Mouse (Mus musculus) G1E (cell line): ENCODE measurements at regions not wholly inside any gene's neighbourhood (a gene's known extent, or its start where the extent isn't known, plus 50 kb on each side); places are given as distances from the start of the nearest gene placed in this dataset.

Experiments
- CTCF ChIP-seq: IDR thresholded peaks from 2 replicates; pipeline ENCODE4 v1.5.1; 2012; ENCODE audit warnings: low read depth, low read length, inconsistent platforms, mixed read lengths
- GATA1 ChIP-seq: IDR thresholded peaks from 2 replicates; pipeline ENCODE4 v1.6.1; 2012; ENCODE audit warnings: borderline replicate concordance, low read length, inconsistent platforms, mixed read lengths
- POLR2AphosphoS5 ChIP-seq: IDR thresholded peaks from 2 replicates; pipeline ENCODE4 v1.6.1; 2012; ENCODE audit warnings: low read depth, low read length, inconsistent platforms; ENCODE audit not compliant: insufficient replicate concordance
- TAL1 ChIP-seq: conservative IDR thresholded peaks from 2 replicates; pipeline ENCODE4 v1.6.1; 2012; ENCODE audit warnings: low read depth, low read length, inconsistent platforms, mixed read lengths

- TF ChIP-seq CTCF (no peak), TAL1 (no peak), GATA1 (no peak), POLR2AphosphoS5 (no peak)
Observed at GRCm38 (mm10) chr12:35416583-35416982, 118.3 kb downstream of the Ahr start.
